Mouse (Mus musculus) lung, postnatal 4 days (tissue): ENCODE measurements around the gene Pkp4.

ENCODE experiments used
- DNase-seq, 2 experiments: peaks; one replicate each; pipeline ENCODE4 v3.0.0; 2021

The Pkp4 gene

GRCm38 (mm10) chr2:59160605-59160963 lies at the start of gene Pkp4, which contains the start of gene Ccdc148:
Gene Pkp4 (plus strand): TSS chr2:59160850.
Gene Ccdc148 (minus strand): TSS chr2:59160683.
- DNase-seq: peak; percentile 93 to 96

- no peak for DNase-seq
These were observed 31.6 kb upstream of the Pkp4 start for GRCm38 (mm10) chr2:59129023-59129422.

DNA sequence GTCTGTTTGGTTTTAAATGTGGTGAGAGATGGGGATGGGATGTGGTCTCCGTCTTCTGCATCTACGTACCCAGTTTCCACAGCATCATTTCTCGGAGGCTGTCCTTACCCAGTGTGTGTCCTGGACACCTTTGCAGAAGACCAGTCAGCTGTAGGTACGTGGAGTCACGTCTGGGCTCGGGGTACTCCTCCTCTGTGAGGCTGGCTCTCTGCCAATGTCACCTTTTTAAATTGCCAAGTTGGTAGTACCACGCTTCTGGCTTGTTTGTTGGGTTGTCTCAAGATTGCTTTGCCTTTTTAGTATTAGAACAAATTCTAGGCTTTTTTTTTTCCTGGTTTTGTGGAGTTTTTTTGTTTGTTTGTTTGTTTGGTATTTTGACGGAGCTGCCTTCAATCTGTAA lies 30.8 kb upstream of the Pkp4 start:
- no peak for DNase-seq

DNA sequence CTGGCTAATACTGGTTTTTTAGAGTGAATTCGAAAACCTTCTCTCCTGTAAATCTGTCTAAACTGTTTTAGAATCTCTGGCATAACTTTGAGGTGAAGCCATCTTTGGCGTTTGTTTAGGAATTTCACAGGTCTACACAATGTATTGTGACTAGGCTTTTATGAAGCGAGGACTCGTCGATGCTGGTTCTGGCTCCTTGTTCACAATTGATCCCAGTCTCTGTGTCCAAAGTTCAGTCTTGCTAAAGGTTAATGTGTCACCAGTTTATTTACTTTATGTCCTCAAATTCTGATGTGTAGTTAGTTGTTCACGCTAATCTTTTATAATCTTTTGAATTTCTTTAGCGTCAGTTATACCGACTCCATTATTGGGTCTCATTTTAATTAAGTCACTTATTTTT lies 29.6 kb upstream of the Pkp4 start:
- DNase-seq: no peak

- DNase-seq: no peak
These were observed 5.2 kb upstream of the Pkp4 start for GRCm38 (mm10) chr2:59155428-59155827.

DNA sequence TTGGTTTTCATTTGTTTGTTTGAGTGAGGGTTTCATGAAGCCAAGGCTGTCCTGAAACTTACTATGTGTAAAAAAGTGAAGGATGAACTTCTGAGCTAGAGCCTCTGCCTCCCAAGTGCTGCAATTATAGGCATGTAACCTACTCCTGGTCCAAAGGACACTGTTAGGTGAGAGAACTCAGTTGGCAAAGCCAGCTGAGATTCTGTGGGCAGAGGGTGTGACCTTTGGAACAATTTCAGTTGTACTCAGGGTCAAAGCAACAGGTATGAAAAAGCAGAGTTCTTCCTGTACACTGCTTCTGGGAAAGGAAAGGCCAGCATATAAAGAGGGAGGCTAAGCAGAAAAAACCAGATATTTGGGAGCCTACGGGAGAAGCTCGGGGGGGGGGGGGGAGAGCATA lies 2.5 kb upstream of the Pkp4 start:
- DNase-seq: no peak

DNA sequence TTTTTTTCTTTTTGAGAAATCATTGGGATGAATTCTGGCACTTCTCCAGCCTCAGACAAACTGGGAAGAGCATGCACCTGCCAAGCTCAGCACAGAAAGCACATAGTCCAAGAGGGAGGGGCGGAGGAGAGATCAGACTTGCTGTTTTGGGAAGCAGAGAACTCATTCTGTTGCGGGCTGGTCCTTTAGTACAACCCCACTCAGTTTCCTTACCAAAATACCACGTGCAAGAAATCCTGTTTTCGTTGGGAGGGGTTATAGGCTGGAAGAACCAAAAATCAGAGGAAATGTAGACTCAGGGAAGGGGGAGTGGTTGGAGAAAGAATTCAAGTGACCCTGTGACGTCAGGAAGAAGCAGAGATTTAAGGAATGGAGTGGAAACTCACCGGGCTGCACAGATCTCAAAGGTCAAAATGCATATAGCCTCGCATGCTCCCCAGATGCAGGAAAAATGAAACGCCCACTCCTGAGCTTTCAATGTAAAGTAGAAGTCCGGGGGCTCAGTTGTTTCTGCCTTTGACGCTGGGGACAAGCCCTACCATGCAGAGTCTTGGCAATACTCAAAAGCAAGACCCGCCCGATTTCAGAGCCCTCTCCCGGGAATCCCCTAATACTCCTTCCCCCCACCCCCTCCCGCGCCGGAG lies 567 bp upstream of the Pkp4 start:
- no peak for DNase-seq

- no peak for DNase-seq
These were observed 381 bp downstream of the Pkp4 start for GRCm38 (mm10) chr2:59161021-59161440.

GRCm38 (mm10) chr2:59161441-59162284 lies 1.0 kb downstream of the Pkp4 start:
- DNase-seq: peak; percentile 80 to 85

GRCm38 (mm10) chr2:59162285-59162600 lies 1.6 kb downstream of the Pkp4 start:
- no peak for DNase-seq

GRCm38 (mm10) chr2:59166976-59167375 lies 6.3 kb downstream of the Pkp4 start:
- DNase-seq: no peak

DNA sequence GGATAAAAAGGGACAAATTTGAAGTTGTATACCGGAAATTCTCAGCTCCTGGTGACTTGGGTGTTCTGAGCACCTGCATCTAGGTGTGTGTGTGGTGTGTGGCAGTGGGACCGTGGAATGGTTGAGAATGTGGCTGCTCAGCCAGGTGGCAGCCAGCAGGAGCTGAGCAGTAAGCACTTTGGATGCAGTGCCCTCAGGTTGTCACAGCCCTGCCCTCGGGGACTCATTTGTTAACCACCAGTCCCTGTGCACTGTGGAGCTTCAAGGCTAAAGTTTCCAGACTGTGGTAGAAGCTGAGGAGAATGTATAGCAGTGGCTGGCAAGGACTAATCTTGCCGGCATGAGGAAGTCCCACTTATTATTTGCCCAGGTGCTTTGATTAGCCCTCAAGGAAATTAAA lies 7.2 kb downstream of the Pkp4 start:
- no peak for DNase-seq

DNA sequence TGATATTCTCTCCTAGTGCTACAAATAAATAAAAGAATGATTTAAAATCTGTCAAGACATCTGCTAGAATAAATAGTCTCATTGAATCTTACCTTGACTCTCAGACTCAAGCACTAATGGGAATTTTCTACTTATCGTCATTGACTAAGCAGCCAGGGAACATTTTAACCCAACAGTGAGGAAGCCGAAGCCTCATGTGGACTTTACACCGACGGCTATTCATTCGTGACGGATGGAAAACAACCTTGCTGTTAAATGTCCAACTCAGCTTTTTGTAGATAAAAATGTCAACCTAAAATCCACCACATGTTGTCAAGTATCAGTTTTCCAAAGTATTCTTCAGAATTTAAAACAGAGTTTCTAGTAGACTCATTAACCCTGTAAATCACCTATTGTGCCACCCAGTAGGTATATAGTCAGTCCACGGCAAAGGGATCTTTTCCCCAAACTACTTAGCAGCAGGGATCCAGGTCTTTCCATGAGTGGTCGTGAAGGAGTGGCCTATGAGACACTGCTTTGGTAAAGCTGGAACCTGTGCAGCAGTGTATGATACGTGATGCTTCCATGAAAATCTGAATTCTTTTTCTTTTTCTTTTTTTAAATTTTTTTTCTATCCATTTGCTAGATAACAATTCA lies 9.0 kb downstream of the Pkp4 start:
- DNase-seq: no peak

GRCm38 (mm10) chr2:59170208-59170589 lies 9.5 kb downstream of the Pkp4 start:
- DNase-seq: peak in 1 of 2 experiments; percentile 51

- no peak for DNase-seq
These were observed 9.9 kb downstream of the Pkp4 start for GRCm38 (mm10) chr2:59170593-59170992.

GRCm38 (mm10) chr2:59171533-59171932 lies 10.9 kb downstream of the Pkp4 start:
- DNase-seq: peak; percentile 38 to 63

DNA sequence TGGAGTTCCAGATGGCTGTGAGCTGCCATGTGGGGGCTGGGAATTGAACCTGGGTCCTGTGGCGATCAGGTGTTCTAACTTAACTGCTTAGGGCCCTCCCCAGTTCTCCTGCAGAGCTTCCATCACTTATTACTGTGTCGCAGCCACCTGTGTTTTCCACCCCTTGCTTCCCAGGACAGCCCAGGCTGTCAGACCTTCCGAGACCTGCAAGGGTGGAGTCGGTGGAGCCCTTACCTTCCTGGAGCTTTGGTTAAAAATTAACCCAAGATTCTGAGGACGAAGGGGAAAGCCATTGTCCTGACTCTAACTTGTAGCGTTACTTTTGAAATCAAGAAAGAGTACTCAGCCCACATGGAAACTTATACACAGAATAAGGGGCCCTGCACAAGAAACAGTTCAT lies 15.3 kb downstream of the Pkp4 start:
- no peak for DNase-seq

- no peak for DNase-seq
These were observed 17.5 kb downstream of the Pkp4 start for GRCm38 (mm10) chr2:59178191-59178590.

- DNase-seq: no peak
These were observed 18.3 kb downstream of the Pkp4 start for GRCm38 (mm10) chr2:59178960-59179359.

DNA sequence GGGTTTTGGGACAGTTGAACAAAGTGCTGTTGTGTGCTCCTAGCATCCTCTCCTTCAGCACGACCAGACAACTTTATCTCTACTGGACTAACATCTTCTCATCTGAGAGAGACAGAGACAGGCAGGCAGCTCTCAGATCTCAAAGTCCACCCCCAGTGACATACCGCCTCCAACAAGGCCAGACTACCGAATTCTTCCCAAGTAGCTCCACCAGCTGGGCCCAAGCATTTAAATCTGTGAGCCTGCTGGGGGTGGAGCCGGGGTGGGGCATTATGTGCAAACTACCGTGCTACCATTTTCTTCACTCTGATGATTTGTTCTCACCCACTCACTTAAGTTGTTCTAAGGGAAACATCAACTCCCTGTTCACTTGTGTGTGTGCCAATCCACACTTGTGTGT lies 18.8 kb downstream of the Pkp4 start:
- no peak for DNase-seq

DNA sequence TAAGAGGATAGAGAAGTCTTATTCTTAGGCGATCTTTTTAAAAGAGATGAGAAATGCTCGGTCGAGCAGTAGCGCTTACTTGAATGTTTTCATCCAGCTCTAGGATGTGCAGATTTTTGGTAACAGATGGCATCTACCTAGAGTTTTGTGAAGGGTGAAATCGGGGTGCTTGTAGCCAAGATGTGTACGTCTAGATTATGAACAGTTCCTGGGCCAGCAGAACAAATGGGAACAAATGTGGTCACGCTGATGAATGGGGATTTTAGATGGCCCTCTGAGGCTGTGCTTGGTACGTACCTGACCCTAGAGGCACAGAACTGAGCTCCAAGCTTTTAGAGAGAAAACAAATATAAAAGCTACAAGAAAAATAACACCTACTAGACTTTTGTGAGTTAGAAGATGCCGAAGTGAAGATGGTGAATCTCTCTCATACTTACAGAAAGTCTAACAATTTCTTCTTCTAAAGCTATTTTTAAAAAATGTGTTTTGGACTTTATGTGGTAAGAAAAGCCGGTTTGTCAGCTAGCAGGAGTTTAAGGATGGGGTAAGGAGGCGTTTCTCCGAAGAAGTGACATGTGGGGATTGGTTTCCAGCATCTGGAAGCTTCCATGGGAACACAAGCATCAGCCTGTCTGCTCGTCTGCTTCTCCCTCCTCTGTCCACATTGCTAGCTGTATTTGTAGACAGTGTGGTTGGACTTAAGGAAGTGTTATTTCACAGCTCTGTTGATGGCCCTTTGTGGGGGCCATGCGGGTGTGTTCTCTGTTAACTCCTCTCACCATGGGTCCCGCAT lies 20.9 kb downstream of the Pkp4 start:
- DNase-seq: no peak

DNA sequence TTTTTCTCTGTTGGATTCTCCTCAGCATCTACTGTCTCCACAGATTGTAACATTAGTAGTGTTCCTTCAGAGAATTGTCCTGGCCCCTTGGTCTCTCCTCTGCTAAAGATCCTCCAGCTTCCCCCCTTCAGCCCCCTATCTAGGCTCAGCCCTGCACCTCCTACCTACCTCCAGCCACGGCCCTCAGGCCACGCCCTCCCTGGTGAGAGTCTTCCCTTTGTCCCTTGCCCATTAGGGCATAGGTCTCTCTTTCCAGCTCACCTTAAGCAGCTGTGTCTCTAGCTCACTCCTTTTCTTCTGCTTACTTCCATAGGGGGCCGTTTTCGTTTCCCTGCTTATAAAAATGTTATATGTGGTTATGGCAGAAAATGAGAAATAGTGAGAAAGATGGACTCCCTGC lies 22.9 kb downstream of the Pkp4 start:
- no peak for DNase-seq
